Mouse (Mus musculus) spleen, postnatal 14 days (tissue): Measurements from ENCODE around the gene Gm20741.

Experiments used
- DNase-seq, 2 experiments: peaks; one replicate each; pipeline ENCODE4 v3.0.0; 2021 to 2022; ENCODE audit warnings: low spot score in 2 of 2

The Gm20741 gene

GRCm38 (mm10) chr16:88811827-88812226, at the start of gene Gm20741:
TSS of gene Gm20741 (minus strand) at chr16:88812220.
- DNase-seq: no peak

GRCm38 (mm10) chr16:88851450-88851849, 39.4 kb upstream of the Gm20741 start:
- DNase-seq: no peak

DNA sequence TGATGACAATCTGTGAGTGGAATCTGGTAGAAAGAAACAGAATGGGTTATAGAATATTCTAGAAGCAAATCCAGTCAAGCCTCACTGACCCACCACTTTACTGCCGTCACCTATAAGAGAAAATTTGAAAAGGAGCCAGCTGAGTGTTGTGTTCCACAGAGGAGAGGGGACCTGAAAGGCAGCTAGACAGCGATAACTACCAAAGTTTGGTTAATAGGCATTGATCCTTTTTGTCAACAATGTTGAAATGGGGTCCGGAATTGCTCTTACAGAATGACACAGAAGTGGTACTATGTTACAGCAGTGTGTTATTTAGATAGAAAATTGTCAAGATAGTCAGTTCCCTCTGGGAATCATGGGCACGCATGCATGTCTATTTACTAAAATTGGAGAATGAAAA, 36.5 kb upstream of the Gm20741 start:
- DNase-seq: no peak

- DNase-seq: no peak
Observed at GRCm38 (mm10) chr16:88847363-88847762, 35.3 kb upstream of the Gm20741 start.

DNA sequence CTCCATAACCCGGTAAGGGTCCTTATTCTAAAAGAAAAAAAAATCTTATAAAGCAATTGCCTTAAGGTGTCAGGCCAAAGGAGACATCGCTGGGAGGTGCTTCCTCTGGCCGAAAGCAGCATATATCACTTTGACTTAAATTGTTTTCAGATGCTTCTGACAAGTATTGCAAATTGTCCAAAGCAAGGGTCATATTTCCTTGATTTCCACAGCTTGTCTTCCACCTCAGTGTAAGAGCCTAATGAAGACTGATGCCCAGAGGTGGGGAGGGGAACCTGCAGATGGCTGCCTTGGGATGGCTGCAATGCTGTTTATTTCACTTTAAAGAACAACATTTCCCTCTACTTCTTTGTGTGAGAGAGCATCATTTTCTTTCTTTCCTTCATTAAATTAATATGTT, 15.0 kb upstream of the Gm20741 start:
- DNase-seq: no peak

DNA sequence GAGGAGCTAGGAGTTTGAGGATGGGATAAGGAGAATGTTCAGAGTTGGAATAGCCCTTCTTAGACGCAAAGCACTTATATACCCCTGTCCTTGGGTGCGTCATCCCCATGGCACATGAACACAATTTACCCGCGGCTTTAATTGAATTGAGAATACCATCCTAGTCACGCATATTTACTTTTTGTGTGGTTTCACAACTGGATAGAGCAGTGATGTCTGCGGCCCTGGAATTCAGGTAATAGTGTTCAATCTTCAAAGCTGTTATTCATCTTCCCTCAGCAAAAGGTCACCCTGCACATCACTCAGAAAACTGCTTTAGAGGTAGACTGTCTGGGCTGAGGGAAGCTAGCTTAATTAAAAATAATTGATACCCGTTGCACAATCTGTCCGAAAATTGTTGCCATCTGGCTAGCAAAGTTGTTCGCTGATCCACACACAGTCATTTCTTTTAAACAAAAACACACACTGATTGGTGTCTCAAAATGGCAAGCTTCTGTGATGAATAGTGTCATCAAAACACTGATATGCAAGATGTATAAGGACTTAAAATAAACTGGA, 14.2 kb upstream of the Gm20741 start, which contains the start of gene Krtap14:
Gene Krtap14, minus strand, starts transcription at position 51 of the 558 bp plus-strand sequence.
- no peak for DNase-seq

- no peak for DNase-seq
Observed at GRCm38 (mm10) chr16:88823736-88824135, 11.7 kb upstream of the Gm20741 start.

DNA sequence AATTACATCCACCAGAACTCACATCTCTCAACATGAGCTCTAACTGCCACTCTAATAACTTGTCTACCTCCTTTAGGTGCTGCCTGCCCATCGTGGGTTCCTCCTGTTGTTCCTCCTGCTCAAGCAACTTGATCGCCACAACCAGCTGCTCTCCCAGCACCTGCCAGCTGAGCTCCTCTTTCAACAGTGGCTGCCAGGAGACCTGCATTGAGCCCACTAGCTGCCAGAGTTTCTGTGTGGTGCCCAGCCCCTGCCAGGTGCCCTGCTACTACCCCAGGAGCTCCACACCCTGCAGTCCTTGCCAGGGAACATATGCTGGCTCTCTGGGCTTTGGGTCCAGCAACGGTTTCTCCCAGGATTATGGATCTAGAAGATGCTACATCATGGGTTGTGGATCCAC, 8.0 kb upstream of the Gm20741 start, which contains the start of gene Krtap15:
Gene Krtap15, plus strand, starts transcription at position 150 of the 400 bp plus-strand sequence.
- no peak for DNase-seq

GRCm38 (mm10) chr16:88786786-88787185, 25.2 kb downstream of the Gm20741 start:
- no peak for DNase-seq

DNA sequence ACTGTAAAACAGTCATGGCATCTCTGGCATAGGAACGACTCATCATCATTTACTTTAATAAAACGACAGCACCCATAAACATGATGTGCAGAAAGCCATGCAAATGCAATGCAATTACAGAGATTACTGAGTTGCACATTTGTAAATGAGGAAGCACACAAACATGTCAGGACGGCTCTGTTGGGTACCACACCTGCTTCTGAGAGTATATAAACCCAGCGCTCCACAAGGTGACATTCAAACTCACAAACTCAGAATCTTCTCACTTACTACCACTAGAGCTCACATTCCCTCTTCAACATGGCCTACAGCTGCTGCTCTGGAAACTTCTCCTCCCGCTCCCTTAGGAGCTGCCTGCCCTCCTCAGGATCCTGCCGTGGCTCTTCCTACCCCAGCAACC, 34.4 kb downstream of the Gm20741 start, which contains the start of gene Gm5965:
Gene Gm5965, plus strand, starts transcription at position 301 of the 400 bp plus-strand sequence.
- no peak for DNase-seq

DNA sequence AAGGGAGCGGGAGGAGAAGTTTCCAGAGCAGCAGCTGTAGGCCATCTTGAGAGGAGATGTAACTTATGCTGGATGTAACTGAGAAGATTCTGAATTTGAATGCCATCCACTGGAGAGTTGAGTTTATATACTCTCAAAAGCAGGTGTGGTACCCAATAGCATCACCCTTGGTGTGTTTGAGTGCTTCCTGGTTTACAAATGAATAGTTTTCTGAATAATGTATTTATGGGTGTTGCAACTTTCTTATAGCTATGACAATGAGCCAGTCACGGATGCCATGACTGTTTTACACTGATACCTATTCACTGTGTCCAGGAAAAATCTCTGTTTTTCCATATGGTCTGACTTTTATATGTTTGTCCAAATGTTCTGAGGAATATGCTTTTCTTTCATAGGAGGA, 37.9 kb downstream of the Gm20741 start, which contains the start of gene 2310057N15Rik:
Gene 2310057N15Rik, minus strand, starts transcription at position 101 of the 400 bp plus-strand sequence.
- no peak for DNase-seq
